Mouse (Mus musculus) urinary bladder, adult 2 months (tissue): ENCODE measurements around the gene Dnajc27. TPM values are rescaled to one million over a fixed set of nuclear protein-coding genes. Genes with fewer than 3 reads are reported as not detected.

ENCODE experiments used
- DNase-seq: peaks from one replicate; pipeline ENCODE4 v3.0.0; 2022; ENCODE audit warnings: low spot score
- polyA plus RNA-seq: library from polyadenylated mRNA; depleted of rRNA; stranded (reverse); fragments of >200 nt; gene quantifications from 2 replicates; pipeline ENCODE4 v1.2.3, GENCODE M21; 2012; rRNA removed

Dnajc27 gene
- 10.3 and 10.4 TPM in 2 replicates for polyA plus RNA-seq

DNA sequence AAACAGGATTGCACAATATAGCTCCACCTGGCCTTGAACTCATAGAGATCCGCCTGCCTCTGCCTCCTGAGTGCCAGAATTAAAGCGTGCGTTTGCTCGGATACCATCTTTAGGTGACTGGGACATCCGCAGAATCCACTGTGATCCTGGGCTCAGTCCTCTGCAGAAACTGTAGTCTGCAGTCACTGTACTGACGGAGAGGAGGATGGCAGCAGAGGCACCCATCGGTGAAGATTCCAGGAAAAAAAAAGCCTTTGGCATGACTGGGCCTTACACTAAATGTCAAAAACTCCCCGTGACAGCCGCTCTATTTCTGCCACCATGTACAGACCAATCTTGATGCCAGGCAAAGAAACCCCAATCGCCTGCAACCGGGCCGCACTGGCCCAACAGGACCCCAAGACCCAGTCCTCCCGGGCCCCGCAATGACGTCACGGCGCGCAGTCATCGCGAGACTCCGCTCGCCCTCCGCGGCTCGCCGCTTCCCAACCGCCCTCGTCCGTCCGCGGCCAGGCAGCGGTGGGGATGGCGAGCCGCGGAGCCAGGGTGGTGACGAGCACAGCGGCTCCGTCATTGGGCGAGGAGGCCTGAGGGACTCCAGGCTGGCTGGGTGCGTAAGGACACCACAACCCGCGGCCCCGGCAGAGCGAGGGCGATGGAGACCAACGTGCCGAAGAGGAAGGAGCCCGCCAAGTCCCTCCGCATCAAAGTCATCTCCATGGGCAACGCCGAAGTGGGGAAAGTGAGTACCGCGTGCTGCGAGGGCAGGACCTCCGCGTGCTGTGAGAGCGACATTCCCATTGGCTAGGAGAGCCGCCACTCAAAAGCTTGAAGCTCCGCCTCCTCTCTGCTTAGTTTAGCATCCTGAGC, at the start of gene Dnajc27:
Gene Dnajc27 (plus strand): TSS at position 452 of the 870 bp plus-strand sequence.
- peak; percentile 84 for DNase-seq

DNA sequence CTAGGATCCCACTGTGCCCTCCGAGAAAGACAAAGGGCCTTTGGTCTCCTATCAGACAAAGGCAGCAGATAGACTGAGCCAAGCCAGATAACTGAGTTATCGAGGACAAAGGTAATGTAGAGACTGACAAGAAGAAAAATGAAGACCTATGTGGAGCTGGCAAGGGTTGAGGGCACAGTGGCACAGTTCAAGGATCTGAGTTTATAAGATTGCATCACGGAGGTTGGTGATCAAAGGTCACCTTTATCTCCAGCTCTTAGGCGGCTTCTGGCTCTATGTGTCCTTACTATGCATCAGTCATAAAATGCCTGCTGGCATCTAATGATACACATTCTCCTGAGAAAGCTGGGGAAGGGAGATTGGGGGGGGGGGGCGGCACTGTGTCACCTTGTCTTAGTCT, 46.2 kb upstream of the Dnajc27 start:
- DNase-seq = no peak

DNA sequence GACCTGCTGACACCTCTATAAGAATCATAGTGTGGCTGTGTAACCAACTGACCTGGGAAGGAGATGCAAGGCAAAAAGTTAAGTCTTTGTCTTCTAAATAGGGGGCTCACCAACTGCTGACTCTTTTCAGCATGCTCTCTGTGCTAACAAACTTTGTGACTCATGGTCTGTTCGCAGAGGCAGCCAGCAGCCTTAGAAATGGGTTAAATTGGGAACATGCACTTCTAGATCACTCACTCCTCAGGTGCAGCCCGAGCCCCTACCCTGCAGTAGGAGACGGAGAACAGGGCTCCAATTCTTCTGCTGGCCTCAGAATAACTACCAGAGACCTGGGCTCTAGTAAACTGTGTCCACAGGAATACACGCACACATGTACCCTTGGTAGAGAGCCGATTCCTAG, 44.9 kb upstream of the Dnajc27 start:
- DNase-seq = no peak

DNA sequence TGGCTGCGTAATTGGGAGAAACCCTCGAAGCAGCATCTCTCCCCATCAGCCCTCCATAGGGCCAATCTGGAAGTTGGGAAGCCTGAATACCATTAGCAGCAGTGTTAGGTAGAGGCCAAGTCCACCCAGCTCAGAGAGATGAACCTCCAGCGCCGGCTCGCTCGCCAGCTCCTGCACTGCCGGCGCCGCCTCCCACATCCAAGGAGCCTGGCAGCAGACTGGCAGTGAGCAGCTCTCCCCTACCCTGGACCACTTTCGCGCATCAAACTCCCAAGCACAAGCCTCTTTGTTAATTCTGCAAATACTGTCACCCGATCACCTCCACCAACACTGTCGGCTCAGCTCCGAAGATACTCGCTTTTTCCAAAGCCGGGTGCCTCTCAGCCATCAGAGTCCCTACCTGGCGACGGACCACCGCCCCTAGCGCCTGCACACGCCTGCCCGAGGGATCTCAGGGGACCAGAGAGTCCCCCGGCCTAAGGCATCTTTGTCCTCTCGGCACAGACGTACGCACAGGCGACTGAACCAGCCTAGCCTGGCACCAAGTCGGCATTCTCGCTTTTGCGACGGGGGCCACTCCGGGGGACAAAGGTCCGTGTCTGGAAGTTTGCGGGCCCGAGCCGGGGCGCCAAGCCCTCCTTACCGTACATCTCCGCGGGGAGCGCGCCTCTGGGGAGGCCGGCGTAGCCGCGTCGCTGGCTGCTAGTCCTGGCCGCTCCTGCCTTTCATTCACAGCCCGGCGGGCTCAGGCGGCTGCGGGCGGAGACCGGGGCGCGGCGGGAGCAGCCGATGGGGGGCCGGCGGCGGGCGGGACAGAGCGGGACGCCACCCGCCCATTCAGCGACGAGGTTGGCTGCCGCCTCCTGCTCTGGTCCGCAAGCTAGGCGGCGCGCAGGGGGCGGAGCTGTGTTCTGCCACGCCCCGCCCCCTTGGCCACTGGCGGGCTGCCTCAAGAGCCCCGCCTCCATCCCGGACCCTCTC, 44.0 kb upstream of the Dnajc27 start, which contains the start of gene Efr3b:
Gene Efr3b (minus strand): TSS at position 855 of the 981 bp plus-strand sequence.
- DNase-seq = peak; percentile 49

GRCm38 (mm10) chr12:4039046-4039445, 43.3 kb upstream of the Dnajc27 start:
- no peak for DNase-seq

- DNase-seq = no peak
Observed at GRCm38 (mm10) chr12:4042411-4042810, 40.0 kb upstream of the Dnajc27 start.

GRCm38 (mm10) chr12:4045992-4046391, 36.4 kb upstream of the Dnajc27 start:
- DNase-seq = no peak

GRCm38 (mm10) chr12:4048031-4048430, 34.4 kb upstream of the Dnajc27 start:
- no peak for DNase-seq

- no peak for DNase-seq
Observed at GRCm38 (mm10) chr12:4050861-4051425, 31.4 kb upstream of the Dnajc27 start.

GRCm38 (mm10) chr12:4053643-4054042, 28.7 kb upstream of the Dnajc27 start:
- DNase-seq = no peak

GRCm38 (mm10) chr12:4054845-4055244, 27.5 kb upstream of the Dnajc27 start:
- no peak for DNase-seq

GRCm38 (mm10) chr12:4058321-4058720, 24.1 kb upstream of the Dnajc27 start:
- no peak for DNase-seq

DNA sequence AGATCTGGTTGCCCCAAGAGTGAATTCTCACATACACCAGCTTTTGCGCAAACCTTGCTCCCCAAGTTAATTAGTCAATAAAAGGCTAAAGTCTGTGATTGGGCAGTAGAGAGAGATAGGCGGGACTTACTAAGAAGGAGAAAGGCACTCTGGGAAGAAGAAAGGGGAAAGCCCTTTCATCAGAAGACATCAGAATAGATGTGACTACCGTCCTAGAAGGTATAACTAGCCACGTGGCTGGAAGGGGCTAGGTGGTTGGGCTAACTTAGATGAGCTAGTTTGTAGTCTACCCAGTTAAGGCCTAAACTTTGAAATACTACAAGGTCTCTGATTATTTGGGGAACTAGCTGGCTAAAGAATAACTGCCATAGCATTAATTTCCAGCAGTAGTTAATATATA, 22.7 kb upstream of the Dnajc27 start:
- DNase-seq = no peak

DNA sequence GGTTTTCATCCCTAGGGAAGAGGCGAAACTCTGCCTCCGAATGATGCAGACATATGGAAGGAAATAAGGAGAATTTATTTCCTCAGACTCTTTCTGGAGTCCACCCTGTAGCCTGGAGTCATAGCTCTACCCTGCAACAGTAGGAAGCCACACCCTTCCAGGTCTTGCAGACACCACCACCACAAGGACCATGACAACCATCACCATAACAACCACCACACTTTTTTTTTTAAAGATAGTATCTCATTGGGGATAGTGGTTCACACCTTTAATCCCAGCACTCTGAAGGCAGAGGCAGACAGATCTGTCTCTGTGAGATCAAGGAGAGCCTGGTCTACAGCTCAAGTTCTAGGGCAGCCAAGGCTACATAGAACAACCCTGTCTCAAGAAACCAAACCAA, 16.9 kb upstream of the Dnajc27 start:
- no peak for DNase-seq

GRCm38 (mm10) chr12:4065944-4066343, 16.4 kb upstream of the Dnajc27 start:
- no peak for DNase-seq

DNA sequence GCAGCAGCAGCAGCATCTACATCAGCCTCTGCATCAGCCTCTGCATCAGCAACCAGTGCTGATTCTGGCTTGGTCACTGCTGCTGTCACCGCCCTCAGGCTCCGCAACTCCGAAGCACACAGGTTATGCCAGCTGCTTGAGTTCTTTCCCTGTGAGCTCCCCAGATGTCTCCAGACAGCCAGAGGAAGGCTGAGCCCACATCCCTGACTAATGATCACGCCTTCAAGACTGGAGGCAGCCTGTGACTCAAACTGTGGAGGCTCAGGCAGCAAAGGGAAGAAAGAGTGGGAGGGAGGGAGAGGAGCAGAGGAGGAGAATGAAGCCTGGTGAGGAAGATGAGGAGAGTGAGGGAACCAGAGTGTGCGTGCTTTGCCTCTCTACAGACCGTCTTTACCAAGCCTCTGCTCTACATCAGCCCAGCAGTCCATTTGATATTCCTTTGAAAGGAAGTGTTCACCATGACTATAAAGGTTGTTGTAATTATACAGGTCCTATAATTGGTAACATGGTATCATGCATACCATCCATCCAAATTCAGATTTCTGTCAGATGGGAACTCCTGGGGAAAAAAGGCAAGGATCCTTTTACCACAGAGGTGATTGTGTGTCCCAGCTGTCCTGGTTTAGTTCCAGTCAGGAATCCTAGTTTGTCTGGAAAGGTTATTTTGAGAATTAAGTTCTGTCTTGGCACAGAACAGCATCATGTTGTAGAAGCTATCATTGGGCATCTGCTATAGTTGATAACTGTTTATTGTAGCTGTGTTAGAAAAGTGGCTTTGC, 15.5 kb upstream of the Dnajc27 start:
- no peak for DNase-seq

- DNase-seq = no peak
Observed at GRCm38 (mm10) chr12:4068551-4068950, 13.8 kb upstream of the Dnajc27 start.

DNA sequence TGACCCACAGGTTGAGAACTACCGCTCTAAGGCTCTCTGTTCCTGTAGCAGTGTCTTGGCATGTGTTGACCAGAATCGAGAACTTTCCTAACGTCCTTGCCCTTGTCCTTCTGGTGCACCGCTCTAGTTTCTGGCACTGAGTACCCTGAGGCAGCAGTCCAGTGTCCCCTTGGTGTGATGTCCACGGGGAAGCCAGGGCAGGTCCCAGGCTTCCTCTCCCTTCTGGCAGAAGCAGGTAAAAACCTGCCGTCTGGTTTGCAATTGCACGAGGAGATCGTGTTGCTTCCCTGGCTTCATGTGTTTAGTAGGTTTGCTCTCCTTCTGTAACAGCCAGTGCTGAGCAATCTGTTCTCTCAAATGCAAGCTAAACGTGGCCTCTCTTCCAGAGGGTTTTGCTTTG, 10.7 kb upstream of the Dnajc27 start:
- DNase-seq = no peak

DNA sequence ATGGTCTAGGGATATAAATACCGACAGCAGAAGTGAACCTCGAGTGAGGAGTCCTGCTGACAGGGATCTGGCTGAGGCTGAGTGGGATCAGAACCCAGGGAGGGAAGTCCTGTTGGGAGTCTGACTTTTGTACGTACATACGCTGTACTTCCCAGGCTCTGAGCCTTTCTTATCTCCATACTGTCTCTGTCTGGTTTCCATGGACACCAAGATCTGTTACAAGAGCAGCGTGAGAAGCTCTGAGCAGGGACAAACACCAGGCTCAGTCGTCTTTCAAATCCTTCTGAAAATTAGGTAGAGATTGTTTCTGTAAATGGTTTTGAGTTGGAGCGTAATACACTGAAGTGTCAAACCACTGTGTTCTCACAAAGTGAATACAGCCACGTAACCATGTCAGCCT, 7.0 kb upstream of the Dnajc27 start:
- DNase-seq = no peak

DNA sequence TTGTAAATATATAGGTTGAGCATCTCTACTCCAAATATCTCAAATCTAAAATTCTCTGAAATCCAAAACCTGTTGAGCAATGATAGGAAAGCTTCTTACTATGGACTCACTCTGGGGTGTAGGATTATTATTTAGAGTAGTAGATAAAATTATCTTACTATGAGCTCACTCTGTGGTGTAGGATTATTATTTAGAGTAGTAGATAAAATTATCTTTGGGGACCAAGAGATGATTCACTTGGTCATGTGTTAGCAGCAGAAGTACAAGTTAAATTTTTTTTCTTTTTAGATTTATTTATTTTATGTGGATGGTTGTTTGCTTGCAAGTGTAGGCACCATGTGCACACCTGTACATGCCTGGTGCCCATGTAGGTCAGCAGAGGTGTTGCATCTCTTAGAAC, 6.0 kb upstream of the Dnajc27 start:
- no peak for DNase-seq

- no peak for DNase-seq
Observed at GRCm38 (mm10) chr12:4078069-4078468, 4.3 kb upstream of the Dnajc27 start.
